Mouse (Mus musculus): ENCODE measurements around the gene Fxyd5.

Fxyd5 gene

DNA sequence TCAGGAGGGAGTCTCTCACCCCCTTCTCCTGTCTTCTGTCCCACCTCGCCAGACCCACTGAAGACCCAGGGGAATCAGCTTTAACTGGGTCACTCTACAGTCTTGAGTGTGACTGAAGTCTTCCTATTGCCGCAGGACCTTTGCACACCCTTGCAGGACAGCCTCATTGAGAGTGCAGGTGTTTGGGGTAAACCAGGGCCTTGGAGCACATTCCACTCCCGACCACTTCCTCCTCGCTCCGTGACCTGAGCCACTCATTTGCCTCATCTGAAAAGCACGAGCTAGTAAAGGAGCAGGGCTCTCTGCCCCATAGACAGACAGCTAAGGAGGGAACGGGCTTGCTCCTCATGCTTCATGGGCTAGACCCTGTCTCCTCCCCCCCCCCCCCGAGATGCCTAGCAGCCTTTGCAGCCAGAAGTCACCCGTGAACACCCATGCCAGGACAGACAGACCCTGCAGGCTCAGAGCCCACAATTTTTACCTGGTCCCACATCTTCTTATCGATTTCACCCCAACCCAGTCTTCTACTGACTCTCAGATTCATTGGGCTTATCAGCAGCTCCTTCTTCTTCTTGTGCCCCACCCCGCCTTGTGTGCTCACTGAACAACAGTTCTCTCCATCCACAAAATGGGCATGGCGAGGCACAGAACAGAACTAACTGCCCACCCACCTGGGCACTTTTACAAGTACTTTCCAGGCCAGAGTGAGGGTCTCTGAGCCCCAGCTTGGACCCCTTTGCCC, 1.8 kb downstream of the Fxyd5 start:
- DNase-seq (ENCODE audit: low spot score) = no peak

DNA sequence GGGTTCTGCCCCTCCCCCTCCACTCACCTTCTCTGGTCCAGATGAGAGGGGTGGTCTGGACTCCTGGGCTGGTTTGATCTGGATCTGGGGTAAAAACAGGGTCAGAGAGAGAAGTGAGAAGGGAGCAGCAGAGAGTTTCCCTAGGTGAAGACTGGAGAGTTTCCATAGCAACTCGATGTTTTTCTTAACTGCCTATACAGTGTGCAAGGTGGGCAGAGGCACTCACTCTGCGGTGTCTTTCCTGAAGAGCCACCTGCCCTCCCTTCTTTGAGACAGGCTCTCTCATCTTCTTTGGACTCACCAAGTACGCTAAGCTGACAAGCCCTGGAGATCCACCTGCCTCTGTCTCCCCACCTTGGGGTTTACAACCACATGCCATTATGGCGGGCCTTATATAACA, 3.3 kb downstream of the Fxyd5 start:
- no peak for DNase-seq (ENCODE audit: low spot score)

DNA sequence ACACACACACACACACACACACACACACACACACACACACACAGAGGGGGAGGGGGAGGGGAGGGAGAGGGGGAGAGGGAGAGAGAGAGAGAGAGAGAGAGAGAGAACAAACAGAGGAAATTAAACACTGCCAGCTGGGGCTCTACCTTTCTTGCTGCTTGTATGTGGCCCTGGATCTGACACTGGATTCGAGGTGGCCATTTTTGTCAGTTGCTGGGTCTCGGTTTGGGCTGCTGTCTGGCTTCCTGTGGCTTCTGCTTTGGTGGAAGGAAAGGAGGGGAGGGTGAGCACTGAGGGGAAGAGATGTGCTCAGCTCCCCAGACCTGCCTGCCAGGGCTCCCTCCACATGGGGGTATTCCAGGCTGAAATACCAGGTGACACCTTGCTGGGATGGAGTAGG, 4.6 kb downstream of the Fxyd5 start:
- DNase-seq (ENCODE audit: low spot score) = no peak

DNA sequence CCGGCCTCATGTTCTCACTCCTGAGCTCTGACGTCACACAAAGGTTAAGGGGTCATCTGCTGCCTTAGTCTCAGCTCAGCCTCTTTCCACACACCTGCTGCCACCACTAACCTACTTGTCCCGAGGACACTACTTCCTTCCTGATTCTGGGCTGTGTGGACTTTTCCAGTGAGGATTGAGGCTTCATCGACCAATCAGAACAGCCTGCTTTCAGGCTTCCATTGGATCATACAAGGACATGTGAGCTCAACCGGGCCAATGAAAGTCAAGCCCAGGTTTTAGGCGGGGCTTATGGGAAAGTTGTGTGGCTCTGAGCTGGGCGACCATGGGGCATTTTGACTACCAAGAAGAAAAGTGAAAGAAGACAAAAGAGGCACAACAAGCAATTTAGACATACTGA, 5.4 kb downstream of the Fxyd5 start:
- DNase-seq (ENCODE audit: low spot score) = no peak

DNA sequence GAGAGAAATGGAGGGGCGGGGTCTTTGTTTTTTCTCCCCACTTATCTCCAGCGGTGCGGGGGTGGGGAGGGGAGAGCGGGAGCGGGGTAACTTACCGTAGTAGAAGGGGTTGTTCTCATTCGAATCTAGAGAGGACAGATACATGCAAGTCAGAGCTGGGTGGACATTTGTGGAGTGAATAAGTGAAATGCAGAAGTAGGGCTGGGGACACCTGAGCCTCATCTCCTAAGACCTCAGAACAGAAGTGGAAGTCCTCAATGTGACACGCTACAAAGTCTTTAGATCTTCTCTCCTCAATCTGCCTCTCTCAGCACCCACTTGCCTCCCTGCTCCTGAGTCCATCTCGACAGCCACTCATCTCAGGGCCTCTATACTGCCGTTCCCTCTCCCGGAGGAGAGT, 7.0 kb downstream of the Fxyd5 start:
- DNase-seq (ENCODE audit: low spot score) = no peak

- no peak for DNase-seq (ENCODE audit: low spot score)
These were observed 7.5 kb downstream of the Fxyd5 start for GRCm38 (mm10) chr7:31034789-31035188.

DNA sequence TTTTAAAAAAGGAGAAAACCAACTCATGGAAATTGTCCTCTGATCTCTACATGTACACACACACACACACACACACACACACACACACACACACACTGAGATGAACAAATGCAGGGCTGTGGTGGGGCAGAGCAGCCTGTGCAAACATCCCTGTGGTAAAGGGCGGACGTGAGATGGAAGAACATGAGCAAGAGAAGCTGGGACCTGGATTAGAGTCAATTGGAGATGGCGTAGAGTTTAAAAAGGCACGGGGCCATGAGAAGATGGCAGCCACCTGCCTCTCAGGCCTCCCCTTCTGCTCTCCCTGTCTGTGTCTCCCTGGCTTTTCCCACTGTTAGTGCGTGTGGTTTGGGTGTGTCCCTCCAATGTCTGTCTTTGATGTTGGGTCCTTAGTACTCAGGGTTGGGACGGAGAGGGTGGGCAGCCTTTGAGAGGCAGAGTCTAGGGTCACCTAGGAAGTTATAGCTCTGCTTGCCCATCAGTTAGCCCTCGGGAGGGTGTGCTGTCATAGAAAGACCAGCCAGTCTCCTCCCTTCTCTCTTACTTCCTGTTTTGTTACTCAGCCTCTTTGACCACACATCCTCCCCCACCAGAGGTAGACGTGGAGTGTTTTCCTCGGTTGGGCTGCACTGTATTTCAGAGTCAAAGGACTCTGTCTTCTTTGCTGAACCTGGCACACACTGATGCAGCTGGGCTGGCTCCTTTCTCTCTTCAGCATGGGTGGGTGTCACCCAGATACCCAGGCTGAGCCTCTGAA, 8.7 kb downstream of the Fxyd5 start:
- DNase-seq (ENCODE audit: low spot score) = no peak

GRCm38 (mm10) chr7:31031731-31032130, 10.6 kb downstream of the Fxyd5 start:
- DNase-seq (ENCODE audit: low spot score) = no peak

DNA sequence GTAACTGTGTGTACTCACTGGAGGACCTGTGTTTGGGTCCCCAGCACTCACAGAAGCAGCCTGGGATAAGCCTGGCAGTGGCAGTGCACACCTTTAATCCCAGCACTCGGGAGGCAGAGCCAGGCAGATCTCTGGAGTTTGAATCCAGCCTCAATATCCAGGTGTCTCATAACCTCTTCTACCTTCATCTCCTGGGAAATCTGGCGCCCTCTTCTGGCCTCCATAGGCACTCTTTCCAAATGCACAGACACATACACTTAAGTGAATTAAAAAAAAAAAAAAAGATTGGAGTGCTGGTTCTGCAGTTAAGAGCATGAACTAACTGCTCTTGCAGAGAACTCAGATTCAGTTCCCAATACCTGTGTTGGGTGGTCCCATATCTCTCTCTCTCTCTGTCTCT, 11.6 kb downstream of the Fxyd5 start:
- DNase-seq (ENCODE audit: low spot score) = no peak

- DNase-seq (ENCODE audit: low spot score) = no peak
These were observed 13.7 kb downstream of the Fxyd5 start for GRCm38 (mm10) chr7:31028609-31029008.

GRCm38 (mm10) chr7:31017104-31017901, 25.0 kb downstream of the Fxyd5 start:
- DNase-seq (ENCODE audit: low spot score) = peak; percentile 53

DNA sequence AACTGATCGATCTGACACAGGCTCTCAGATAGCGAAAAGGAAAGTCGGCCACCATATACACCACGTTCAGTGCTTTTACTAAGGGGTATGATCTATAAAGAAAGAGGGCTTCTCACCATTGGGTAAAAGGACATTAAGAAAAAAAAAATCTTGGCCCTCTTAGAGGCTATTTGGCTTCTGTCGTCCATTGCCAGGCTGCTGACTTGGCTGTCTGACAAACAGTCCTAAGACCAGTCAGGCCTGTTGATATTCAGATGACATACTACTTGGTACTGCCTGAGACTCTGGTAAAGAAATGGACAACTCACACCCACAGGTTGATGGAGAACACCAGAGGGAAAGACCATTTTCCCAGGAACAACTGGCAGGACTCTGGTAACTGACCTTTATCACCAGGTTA, 29.3 kb downstream of the Fxyd5 start:
- DNase-seq (ENCODE audit: low spot score) = no peak

- DNase-seq (ENCODE audit: low spot score) = peak; percentile 28
These were observed 33.4 kb downstream of the Fxyd5 start for GRCm38 (mm10) chr7:31008889-31009288.

- no peak for DNase-seq (ENCODE audit: low spot score)
These were observed 34.1 kb downstream of the Fxyd5 start for GRCm38 (mm10) chr7:31008175-31008574.

DNA sequence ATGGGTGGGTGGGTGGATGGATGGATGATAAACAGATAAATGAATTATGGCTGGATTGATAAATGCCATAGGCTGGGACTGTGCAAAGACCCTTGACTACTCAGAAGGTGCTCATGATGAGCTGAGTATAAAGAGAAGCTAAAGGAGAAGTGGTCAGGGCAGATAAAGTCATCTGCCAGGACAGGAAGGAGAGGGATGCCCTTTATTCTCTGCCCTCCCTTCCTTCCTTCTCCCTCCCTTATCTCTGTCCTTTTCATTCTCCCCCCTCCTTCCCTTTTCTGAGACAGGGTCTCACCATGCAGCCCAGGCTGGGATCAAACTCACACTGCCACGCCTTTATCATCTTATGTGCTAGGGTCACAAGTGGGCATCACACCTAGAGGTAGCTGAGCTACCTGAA, 34.5 kb downstream of the Fxyd5 start:
- no peak for DNase-seq (ENCODE audit: low spot score)

DNA sequence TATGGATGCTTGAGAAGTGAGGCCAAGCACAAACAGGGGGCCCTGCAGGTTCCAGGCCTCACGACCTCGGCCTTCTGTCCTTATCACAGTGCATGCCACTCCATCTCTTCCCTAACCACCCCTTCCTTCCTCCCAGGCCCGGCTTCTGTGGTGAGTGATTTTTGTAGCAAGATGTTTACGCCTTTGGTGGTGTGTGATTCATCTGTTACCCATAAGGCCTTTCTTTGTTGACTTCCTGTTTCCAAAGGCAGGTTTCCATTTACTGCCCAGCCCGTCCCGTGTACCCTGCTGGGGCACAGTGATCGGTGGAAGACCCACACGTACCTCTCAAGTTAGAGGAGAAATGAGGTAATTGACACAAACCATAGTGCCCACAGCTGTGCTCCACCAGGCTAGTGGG, 39.6 kb downstream of the Fxyd5 start:
- DNase-seq (ENCODE audit: low spot score) = no peak

GRCm38 (mm10) chr7:31000505-31001020, 41.7 kb downstream of the Fxyd5 start:
- peak; percentile 57 for DNase-seq (ENCODE audit: low spot score)

- DNase-seq (ENCODE audit: low spot score) = no peak
These were observed 45.8 kb downstream of the Fxyd5 start for GRCm38 (mm10) chr7:30996491-30996890.

- DNase-seq (ENCODE audit: low spot score) = no peak
These were observed 48.3 kb downstream of the Fxyd5 start for GRCm38 (mm10) chr7:30993986-30994385.

- no peak for DNase-seq (ENCODE audit: low spot score)
These were observed 50.1 kb downstream of the Fxyd5 start for GRCm38 (mm10) chr7:30992148-30992547.

DNA sequence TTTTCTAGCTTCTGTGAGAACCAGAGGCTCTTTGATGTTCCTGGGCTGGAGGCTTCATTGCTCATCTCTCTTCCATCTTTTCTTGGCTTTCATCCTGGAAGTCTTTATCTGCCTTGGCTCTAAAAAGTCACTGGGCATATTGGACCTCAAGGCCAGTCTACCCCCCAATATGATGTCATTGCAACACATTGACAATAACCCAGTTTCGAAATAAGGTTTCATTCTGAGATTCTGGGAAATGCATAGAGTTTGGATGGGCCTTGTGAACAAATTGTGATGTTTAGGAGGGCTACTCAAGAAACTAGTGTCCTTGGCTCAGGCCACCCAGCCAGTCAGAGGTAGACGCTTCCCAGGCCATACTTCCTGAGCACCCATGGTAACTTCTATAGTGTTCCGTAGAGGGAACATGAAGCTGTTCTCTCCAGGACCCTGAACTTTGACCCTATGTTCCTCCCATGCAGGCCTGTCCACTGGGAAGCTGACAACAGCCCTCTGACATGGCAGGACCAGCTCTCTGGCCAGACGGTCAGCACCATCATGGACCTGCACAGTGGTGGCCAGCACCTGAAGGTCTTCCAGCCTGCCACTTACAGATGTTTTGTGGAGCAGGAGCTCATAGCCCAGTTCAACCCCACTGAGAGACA, 53.6 kb downstream of the Fxyd5 start:
- no peak for DNase-seq (ENCODE audit: low spot score)

- DNase-seq (ENCODE audit: low spot score) = no peak
These were observed 56.9 kb downstream of the Fxyd5 start for GRCm38 (mm10) chr7:30985357-30985756.

Data from urinary bladder, postnatal 14 days (tissue).